Mouse (Mus musculus): Measurements from ENCODE around the gene Wfdc6a.
A peak's percentile ranks its signal among the peaks of the same experiment; 100 is the strongest.
"Not testable (repeated sequence)": the region's sequence is repeated elsewhere in the genome, so short reads cannot be mapped to it uniquely, and the experiment has no call there.

Gene Wfdc6a

GRCm38 (mm10) chr2:164585025-164585725, at the start of gene Wfdc6a:
Gene Wfdc6a, minus strand, starts transcription at chr2:164585447.
- not testable (repeated sequence) for DNase-seq (ENCODE audit: low read depth, low spot score)

GRCm38 (mm10) chr2:164621775-164622174, 36.5 kb upstream of the Wfdc6a start:
- DNase-seq (ENCODE audit: low read depth, low spot score): no peak

GRCm38 (mm10) chr2:164619050-164619449, 33.8 kb upstream of the Wfdc6a start:
- no peak for DNase-seq (ENCODE audit: low read depth, low spot score)

- no peak for DNase-seq (ENCODE audit: low read depth, low spot score)
Measured at GRCm38 (mm10) chr2:164615386-164615785, 30.1 kb upstream of the Wfdc6a start.

- not testable (repeated sequence) for DNase-seq (ENCODE audit: low read depth, low spot score)
Measured at GRCm38 (mm10) chr2:164613471-164613870, 28.2 kb upstream of the Wfdc6a start, which contains the start of the genes Wfdc6b and Wfdc8. Gene Wfdc6b, plus strand, starts transcription at chr2:164613522. Gene Wfdc8, minus strand, starts transcription at chr2:164613626.

- no peak for DNase-seq (ENCODE audit: low read depth, low spot score)
Measured at GRCm38 (mm10) chr2:164608781-164609180, 23.5 kb upstream of the Wfdc6a start.

GRCm38 (mm10) chr2:164604411-164604810, 19.2 kb upstream of the Wfdc6a start:
- DNase-seq (ENCODE audit: low read depth, low spot score): no peak

- DNase-seq (ENCODE audit: low read depth, low spot score): no peak
Measured at GRCm38 (mm10) chr2:164603482-164603881, 18.2 kb upstream of the Wfdc6a start.

- DNase-seq (ENCODE audit: low read depth, low spot score): peak; percentile 15
Measured at GRCm38 (mm10) chr2:164600179-164600578, 14.9 kb upstream of the Wfdc6a start.

- no peak for DNase-seq (ENCODE audit: low read depth, low spot score)
Measured at GRCm38 (mm10) chr2:164593494-164593893, 8.2 kb upstream of the Wfdc6a start, which contains the start of gene Eppin. Gene Eppin, minus strand, starts transcription at chr2:164593594.

- peak; percentile 21 for DNase-seq (ENCODE audit: low read depth, low spot score)
Measured at GRCm38 (mm10) chr2:164592014-164592413, 6.8 kb upstream of the Wfdc6a start.

GRCm38 (mm10) chr2:164573359-164573758, 11.9 kb downstream of the Wfdc6a start, which contains the start of gene Spint3:
Gene Spint3, minus strand, starts transcription at chr2:164573459.
- not testable (repeated sequence) for DNase-seq (ENCODE audit: low read depth, low spot score)

GRCm38 (mm10) chr2:164567460-164567859, 17.8 kb downstream of the Wfdc6a start:
- no peak for DNase-seq (ENCODE audit: low read depth, low spot score)

GRCm38 (mm10) chr2:164566997-164567396, 18.2 kb downstream of the Wfdc6a start:
- DNase-seq (ENCODE audit: low read depth, low spot score): peak; percentile 25

GRCm38 (mm10) chr2:164564346-164564745, 20.9 kb downstream of the Wfdc6a start:
- no peak for DNase-seq (ENCODE audit: low read depth, low spot score)

GRCm38 (mm10) chr2:164563339-164564038, 21.8 kb downstream of the Wfdc6a start:
- peak; percentile 80 for DNase-seq (ENCODE audit: low read depth, low spot score)

- DNase-seq (ENCODE audit: low read depth, low spot score): no peak
Measured at GRCm38 (mm10) chr2:164562391-164563188, 22.7 kb downstream of the Wfdc6a start, which contains the start of gene Wfdc2. Gene Wfdc2, plus strand, starts transcription at chr2:164562413.

GRCm38 (mm10) chr2:164560106-164560505, 25.1 kb downstream of the Wfdc6a start:
- DNase-seq (ENCODE audit: low read depth, low spot score): no peak

GRCm38 (mm10) chr2:164558991-164559645, 26.1 kb downstream of the Wfdc6a start:
- DNase-seq (ENCODE audit: low read depth, low spot score): peak; percentile 41

- no peak for DNase-seq (ENCODE audit: low read depth, low spot score)
Measured at GRCm38 (mm10) chr2:164558426-164558825, 26.8 kb downstream of the Wfdc6a start.

- no peak for DNase-seq (ENCODE audit: low read depth, low spot score)
Measured at GRCm38 (mm10) chr2:164551502-164551901, 33.7 kb downstream of the Wfdc6a start.
